Mouse (Mus musculus): ENCODE measurements around the gene Wwox.

- TF ChIP-seq CTCF (IDR thresholded peaks at IDR 0.05; ENCODE audit: low read depth, low read length) (no peak), EP300 (IDR thresholded peaks at IDR 0.05; ENCODE audit: insufficient read depth, low read depth, low read length) (no peak), POLR2A (IDR thresholded peaks at IDR 0.05; ENCODE audit: insufficient read depth, low read length) (no peak)
Measured at GRCm38 (mm10) chr8:114591296-114592280, 152.1 kb downstream of the Wwox start.

Data from ES-Bruce4 (cell line).